Mouse (Mus musculus) layer of hippocampus, adult 9-11 months (tissue): ENCODE measurements around the gene Fkbp9.

Experiments
- DNase-seq: peaks from one replicate; pipeline ENCODE4 v3.0.0; 2022

Gene Fkbp9

GRCm38 (mm10) chr6:56906121-56906846 is 74.4 kb downstream of the Fkbp9 start:
- DNase-seq, result no peak

- DNase-seq, result no peak
These were observed 76.1 kb downstream of the Fkbp9 start for GRCm38 (mm10) chr6:56907973-56908372.

DNA sequence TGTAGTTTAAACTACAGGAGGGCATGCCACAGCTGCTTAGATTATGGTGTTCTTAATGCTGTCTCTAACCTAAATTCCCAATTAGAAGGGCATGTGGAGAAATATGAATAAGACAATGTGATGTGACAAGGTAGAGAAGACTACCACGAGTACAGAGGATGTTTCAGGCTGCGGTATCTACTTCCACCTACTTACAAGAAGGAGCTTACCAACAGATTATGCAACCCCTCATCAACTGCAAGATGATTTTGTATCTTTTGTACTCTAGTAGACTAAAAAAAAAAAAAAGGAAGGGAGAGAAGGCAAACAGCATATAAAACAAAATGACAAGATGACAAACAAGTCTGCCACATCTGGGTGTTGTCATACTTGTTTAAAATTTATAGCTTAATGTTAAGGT is 76.5 kb downstream of the Fkbp9 start:
- DNase-seq, result no peak

DNA sequence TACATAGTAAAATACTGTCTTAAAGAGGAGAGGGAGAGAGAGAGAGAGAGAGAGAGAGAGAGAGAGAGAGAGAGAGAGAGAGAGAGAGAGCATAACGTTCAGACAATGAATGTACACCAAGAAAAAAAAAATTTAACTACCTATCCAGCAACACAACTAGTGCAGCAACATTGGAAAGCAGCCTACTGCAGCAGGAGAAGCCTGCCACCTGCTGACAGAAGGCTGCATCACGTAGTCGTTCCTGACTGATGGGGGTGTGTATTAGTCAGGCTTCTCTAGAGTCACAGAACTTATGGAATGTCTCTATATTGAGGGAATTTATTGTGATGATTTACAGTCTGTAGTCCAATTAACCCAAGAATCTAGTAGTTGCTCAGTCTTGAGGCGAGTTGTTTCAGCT is 77.1 kb downstream of the Fkbp9 start:
- peak; percentile 59 for DNase-seq

DNA sequence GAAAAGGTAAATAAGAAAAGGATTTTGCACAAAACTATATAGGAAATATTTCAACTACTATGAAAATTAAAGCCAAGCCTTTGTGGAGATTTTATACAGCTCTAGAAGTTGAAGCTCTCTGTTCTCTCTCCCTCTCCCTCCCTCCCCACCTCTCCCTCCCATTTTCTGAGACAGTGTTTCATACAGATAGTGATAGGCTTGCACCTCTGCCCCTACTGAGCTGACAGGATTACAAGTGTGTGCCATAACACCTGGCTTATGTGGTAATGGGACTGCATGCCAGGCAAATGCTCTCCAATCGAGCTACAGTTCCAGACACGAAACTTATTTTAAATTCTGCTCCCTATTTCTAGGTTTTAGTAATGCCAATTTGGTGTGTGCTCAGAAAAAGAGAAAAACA is 79.1 kb downstream of the Fkbp9 start:
- no peak for DNase-seq

- no peak for DNase-seq
These were observed 81.4 kb downstream of the Fkbp9 start for GRCm38 (mm10) chr6:56913092-56913858.

DNA sequence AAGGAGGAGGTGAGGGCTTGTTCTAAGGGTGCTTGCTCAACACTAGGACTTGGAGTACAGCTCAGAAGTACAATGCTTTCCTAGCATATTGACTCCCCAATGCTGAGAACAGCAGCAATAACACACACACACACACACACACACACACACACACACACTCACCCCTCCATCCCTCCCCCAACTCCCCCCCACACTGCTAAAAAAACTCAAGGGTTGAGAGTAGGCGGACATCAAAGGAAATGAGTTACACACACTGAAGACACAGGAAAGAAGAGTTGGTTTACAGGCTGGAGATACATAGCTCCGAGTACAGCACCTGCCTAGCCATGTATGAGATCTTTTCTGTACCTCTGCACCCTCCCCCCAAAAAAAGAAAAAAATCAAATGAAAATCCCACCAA is 84.4 kb downstream of the Fkbp9 start:
- no peak for DNase-seq

DNA sequence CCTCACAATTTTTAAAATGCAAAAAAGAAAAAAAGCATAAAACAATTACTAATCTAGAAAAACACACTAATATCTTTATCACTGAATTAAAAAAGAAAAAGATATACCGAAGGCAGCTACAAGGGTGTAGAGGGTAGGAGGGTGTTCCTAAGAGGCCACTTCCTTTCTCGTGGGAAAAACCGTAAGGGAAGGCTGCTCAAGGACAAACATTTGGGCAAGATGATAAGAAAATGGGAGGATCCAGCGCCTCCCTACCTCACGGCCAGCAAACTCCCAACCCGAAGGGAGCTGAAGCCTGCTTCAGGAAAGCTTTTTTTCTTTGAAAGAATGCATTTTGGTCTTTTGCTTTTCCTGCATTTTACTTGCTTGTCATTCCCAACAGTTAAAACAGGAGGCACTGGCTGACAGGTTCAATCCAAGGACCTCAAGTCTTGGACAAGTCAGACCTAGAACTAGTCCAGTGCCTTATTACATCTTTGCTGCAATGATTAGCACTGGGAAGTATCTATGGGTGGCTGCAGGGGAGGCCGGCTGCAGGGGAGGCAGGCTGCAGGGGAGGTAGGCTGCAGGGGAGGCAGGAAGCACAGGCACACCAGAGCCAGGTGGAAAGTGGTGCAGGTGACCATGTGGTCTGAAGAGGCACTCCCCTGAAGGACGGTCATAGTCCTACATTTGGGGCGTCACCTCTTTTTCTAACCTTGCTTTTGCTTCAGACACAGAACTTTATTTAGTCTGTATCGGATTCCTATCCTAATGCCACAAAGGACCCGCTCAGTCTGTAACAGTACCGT is 85.9 kb downstream of the Fkbp9 start:
- DNase-seq, result no peak

DNA sequence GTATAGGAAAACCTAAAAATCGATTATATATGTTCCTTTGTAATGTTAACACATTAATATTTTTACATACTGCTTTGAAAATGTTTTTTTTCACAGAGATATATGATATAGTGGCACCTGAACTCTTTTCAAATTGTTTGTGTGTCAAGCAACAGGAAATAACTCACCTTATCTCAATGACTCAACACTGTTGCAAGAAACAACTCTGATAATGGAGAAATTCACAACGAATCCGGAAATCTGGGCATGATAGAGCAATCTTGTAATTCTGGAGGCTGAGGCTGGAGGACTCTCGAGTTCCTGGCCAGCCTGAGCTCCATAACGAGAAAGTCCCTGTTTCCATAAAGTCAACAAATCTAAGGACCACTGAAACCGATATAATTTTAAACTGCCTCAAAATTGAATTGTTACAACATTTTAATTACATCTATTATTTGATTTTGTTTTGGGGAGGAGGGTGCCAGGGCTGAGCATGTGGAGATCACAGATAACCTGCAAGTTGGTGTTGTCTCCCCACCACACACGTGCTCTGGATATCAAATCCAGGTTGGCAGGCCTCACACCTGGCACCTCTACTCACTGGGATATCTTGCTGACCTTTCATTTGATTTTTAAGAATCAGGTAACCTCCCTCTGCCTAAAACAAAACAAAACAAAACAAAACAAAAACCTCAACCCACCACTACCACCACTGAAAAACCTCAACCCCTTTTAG is 87.6 kb downstream of the Fkbp9 start:
- no peak for DNase-seq

- DNase-seq, result no peak
These were observed 88.6 kb downstream of the Fkbp9 start for GRCm38 (mm10) chr6:56920222-56921092.

DNA sequence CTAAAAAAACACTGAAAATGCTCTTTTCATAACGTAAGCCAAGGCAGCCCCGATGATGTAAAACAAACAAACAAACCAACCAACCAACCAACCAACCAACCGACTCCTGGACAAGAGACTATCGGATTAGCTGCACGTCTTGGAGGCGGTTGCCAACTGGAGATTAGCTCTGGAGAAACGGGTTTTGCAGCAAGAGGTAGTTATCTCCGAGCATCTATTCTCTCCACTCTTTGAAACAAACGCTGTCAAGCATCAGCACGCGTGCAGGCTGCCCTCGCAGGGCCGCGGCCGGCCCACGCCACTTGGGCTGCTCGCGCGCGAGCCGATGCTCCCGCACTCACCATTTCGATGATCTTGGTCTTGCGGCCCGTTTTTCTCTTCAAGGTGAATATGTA is 91.5 kb downstream of the Fkbp9 start:
- DNase-seq, result no peak

GRCm38 (mm10) chr6:56923726-56924707 is 92.2 kb downstream of the Fkbp9 start, which contains the start of the genes Nt5c3 and Vmn1r4:
Gene Nt5c3 (minus strand): TSS chr6:56923932.
Gene Vmn1r4 (plus strand): TSS chr6:56924015.
- DNase-seq, result peak; percentile 97
